ENCODE assay signal across 16 mouse cellular contexts in the genomic region with DNA sequence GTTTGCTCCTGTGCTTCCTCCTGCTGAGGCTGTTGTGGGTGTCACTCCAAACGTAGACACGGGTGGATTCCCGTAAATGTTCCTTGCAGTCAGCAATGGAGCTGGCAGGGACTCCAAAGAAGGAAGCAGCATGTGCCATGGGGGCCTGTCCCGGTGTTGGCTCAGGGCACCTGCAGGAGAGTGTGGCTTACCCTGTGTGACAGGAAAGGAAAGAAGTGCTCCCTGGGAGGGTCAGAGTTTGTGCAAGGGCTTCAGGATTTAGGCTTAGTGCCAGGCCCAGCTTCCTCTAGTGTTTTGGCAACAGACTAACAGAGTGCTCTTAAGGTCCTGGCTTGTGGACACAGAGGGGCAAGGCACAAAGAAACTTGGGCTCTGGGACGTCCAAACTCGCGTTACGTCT. TPM values are rescaled to one million over a fixed set of nuclear protein-coding genes. Genes with fewer than 3 reads are reported as not detected.
A peak's percentile ranks its signal among the peaks of the same experiment; 100 is the strongest.
DNase-seq lines count a peak whose midpoint lies in the region; TF ChIP-seq lines count a peak whose summit lies in the region.
"Had no signal": no experiment of that assay in that cellular context is flagged by ENCODE, and none has a peak within 500 bp of the region (broad histone marks: within the 10 kb centered on the region; RNA-seq: fewer than 3 reads in every experiment).

No protein-coding gene starts in this region.

- intact Hi-C loops in gastrocnemius, postnatal 36 days (cut with DNase I), result no loop called here

- no peak overlapping the region for H3K4me3 ChIP-seq in lung, adult 2 months (replicated peaks; ENCODE audit: extremely low read depth, low read depth, low read length)
- H3K4me3 ChIP-seq: erythroblast, embryonic 14.5 days; forebrain, embryonic 15.5 days; heart, embryonic 13.5 days; limb, embryonic 15.5 days; midbrain, embryonic 10.5 days had no signal

- WGBS in lung, adult 2 months, result 33% methylated on average over 8 of the region's 8 CpGs

- TF ChIP-seq POLR2A in lung, adult 2 months (IDR thresholded peaks at IDR 0.05; ENCODE audit: borderline replicate concordance, extremely low read depth, low read depth, low read length), result no peak

- DNase-seq in kidney, postnatal 14 days, result peak; percentile 49
- DNase-seq in kidney, adult 8-10 months, result no peak
- peak; percentile 32 for DNase-seq in lung, adult 2 months
- DNase-seq in lung, postnatal 25 days (ENCODE audit: low spot score), result peak; percentile 78
- no peak for DNase-seq in neural tube, embryonic 10.5 days (ENCODE audit: extremely low spot score, low spot score)
- DNase-seq in natural killer cell, adult 2 months (ENCODE audit: low spot score in 2 of 2), result no peak
- DNase-seq in gastrocnemius, postnatal 36 days, result no peak
- DNase-seq: heart, postnatal 36 days; liver, postnatal 0 days had no signal

- TF ChIP-seq CTCF in lung, adult 2 months (IDR thresholded peaks at IDR 0.05; ENCODE audit: insufficient read depth, low read length), result no peak

- no peaks in the 10 kb centered on the region; the same call in 1 of the 2 replicates for H3K4me1 ChIP-seq in lung, adult 2 months (ENCODE audit: control insufficient read depth, insufficient read depth, low read length)
- H3K4me1 ChIP-seq: forebrain, embryonic 15.5 days; heart, embryonic 13.5 days; limb, embryonic 15.5 days; midbrain, embryonic 10.5 days had no signal

RNA-seq across cellular contexts. Expression of gene Tmc5, which starts 7.7 kb away (rescaled TPM):
- 0.57 and 1.1 TPM in 2 replicates for polyA plus RNA-seq in lung, adult 2 months (2012; rRNA removed)
- total RNA-seq in gastrocnemius, postnatal 36 days (2021), result under 1 TPM in 1 of 2 experiments, not detected in 1; 0.08 TPM
- total RNA-seq: common myeloid progenitor, adult 5-6 weeks; monocyte, adult 5-6 weeks had no signal
- polyA plus RNA-seq: erythroblast, embryonic 14.5 days had no signal

RNA-seq across cellular contexts. Expression of gene Tmc7, which starts 20.3 kb away (rescaled TPM):
- polyA plus RNA-seq in lung, adult 2 months (2012; rRNA removed), result 1.3 and 1.5 TPM in 2 replicates
- 1 to 10 TPM; 7.3 to 7.9 TPM for total RNA-seq in gastrocnemius, postnatal 36 days (2021)
- total RNA-seq: common myeloid progenitor, adult 5-6 weeks; monocyte, adult 5-6 weeks had no signal
- polyA plus RNA-seq: erythroblast, embryonic 14.5 days had no signal

Comparison
In these comparisons a context has a peak if more than half of its experiments do, and no peak if none do; other contexts are left out.
1. DNase-seq: peak in kidney, postnatal 14 days (single experiment), lung, adult 2 months (single experiment) and lung, postnatal 25 days (single experiment); none in kidney, adult 8-10 months (0 of 2), neural tube, embryonic 10.5 days (single experiment), natural killer cell, adult 2 months (0 of 2) and gastrocnemius, postnatal 36 days (0 of 2).